Mouse (Mus musculus) heart, postnatal 0 days (tissue): Measurements from ENCODE around the gene Nrxn3.

Experiments used
- CTCF ChIP-seq: IDR thresholded peaks from 2 replicates; pipeline ENCODE4 v1.5.1; 2016; ENCODE audit warnings: antibody characterized with exemption, control low read depth, low read depth
- EP300 ChIP-seq: IDR thresholded peaks from 2 replicates; pipeline ENCODE4 v1.6.1; 2016; ENCODE audit warnings: antibody characterized with exemption, low read depth

DNA sequence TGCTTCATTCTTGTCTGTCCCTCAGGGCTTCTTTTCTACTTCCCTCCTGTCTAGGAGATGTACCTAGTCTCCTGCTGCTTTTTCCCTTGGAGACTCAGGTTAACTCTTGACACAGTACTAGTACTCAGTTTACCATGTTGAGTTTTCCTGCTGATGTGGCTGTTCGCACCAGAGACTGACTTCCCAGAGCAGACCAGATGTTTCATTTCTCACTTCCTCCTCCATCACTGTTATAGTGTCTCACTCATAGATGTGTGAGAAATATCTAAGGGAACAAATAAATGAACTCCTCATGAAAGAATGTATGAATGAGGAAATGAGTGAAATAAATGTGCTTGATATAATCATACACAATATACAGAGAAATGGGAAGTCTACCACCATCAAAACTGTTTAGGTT is 1558.6 kb downstream of the Nrxn3 start:
- no peak for TF ChIP-seq CTCF
- TF ChIP-seq EP300 = no peak
